Mouse (Mus musculus): Measurements from ENCODE around the gene Snrnp70. TPM values are rescaled to one million over a fixed set of nuclear protein-coding genes. Genes with fewer than 3 reads are reported as not detected.
A peak's percentile ranks its signal among the peaks of the same experiment; 100 is the strongest.

Snrnp70 gene
- polyA plus RNA-seq, 1 experiment from 2014 or later, result 166 TPM

DNA sequence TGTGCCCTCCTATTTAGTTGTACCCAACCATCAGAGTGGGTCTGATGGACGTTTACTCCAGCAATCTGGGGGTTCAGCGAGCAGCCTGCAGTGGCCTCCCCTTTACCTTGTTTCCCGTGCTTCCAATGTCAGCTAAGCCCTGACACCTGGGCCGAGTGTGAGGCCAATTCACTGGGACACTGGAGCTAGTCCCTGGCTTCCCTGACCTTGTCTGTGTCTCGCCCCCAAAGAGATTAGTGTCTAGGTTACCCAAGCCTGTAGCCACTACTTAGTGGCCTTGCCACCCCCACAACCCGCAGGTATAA is 25.0 kb upstream of the Snrnp70 start, which contains the start of gene Lhb:
Gene Lhb (plus strand): TSS at position 206 of the 305 bp plus-strand sequence.
- Histone ChIP-seq H3K9ac (replicated peaks) (no peak within 1 kb of the TSS), H3K27ac (replicated peaks) (no peak within 1 kb of the TSS), H3K9me3 (replicated peaks) (no peaks in the 10 kb centered on the region), H3K4me3 (replicated peaks) (no peak within 1 kb of the TSS), H3K27me3 (replicated peaks) (peaks cover 64% of the 10 kb centered on the region), H3K4me2 (no peak within 1 kb of the TSS), H3K4me1 (peaks cover 3% of the 10 kb centered on the region), H3K36me3 (peaks cover 50% of the 10 kb centered on the region)
- ATAC-seq (ENCODE audit: low FRiP score), result no peak
- WGBS, result 55% methylated on average over 6 of the region's 6 CpGs

DNA sequence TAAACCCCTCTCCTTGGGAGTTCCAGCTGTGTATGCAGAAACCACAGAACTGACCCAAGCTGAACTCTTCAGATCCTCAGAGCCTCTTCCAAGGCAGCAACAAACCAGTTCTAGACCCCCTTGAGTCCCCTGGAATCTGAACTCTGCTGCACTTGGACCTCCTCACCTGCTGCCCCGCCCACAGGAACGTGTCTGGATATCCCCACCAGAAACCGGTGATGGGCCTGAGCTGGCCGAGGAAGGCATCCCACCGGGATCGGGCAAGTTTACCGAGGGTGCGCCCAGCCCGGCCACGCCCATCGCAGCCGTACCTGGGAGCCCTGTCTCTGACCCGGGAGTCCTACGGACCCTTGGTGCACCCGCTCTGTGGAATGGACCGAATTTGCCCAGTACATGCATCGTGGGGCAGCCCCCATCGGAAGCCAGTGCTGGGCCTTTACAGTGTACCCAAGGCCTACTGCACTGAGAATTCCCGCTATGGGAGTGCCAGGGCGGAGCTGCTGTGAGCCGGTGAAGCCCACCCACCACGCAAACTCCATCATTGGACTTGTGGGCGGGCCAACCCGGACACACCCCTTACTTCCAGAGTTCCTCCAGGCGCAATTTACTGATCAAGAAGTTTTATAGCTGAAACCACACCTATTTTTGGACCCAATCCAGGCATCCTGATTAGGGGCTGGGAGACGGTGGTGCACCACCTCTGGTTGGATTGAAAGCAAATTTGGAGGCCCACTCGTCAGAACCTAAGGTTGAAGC is 24.5 kb upstream of the Snrnp70 start:
- H3K4me3 ChIP-seq (replicated peaks), result no peak overlapping the region
- no peak overlapping the region for H3K9ac ChIP-seq (replicated peaks)
- WGBS, result 11% methylated on average over 27 of the region's 27 CpGs
- no peak for ATAC-seq (ENCODE audit: low FRiP score)
- H3K4me2 ChIP-seq, result no peak overlapping the region
- peaks cover 69% of the 10 kb centered on the region for H3K27me3 ChIP-seq (replicated peaks)
- H3K9me3 ChIP-seq (replicated peaks), result no peaks in the 10 kb centered on the region
- peaks cover 45% of the 10 kb centered on the region for H3K36me3 ChIP-seq
- H3K27ac ChIP-seq (replicated peaks), result no peak overlapping the region
- peaks cover 6% of the 10 kb centered on the region for H3K4me1 ChIP-seq

DNA sequence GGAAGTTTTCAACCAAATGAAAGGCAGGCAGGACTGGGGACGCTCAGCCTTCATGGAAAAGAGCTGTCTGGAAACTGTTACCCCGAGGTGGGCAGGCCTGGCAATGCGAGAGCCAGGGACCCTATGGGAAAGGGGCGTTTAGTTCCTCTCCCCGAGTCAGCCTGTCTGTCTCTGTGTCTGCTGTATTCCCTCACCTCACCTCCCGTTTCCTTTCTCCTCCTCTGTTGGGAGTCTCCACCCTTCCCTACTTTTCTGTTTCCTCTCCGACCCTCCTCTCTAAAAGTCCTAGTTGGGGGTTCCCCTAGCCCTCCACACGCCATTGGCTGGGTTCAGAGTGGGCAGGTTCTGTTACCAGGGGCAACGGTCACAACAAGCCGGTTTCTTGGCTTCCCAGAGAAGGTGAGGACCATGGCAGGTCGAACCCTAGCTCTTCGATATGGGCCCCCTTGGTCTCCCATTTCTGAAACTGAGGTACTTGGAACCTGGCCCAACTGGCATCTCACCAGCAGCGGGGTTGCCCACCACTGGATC is 22.5 kb upstream of the Snrnp70 start:
- H3K27me3 ChIP-seq (replicated peaks), result peaks cover 89% of the 10 kb centered on the region
- H3K27ac ChIP-seq (replicated peaks), result no peak overlapping the region
- H3K4me3 ChIP-seq (replicated peaks), result no peak overlapping the region
- H3K36me3 ChIP-seq, result peaks cover 25% of the 10 kb centered on the region
- no peaks in the 10 kb centered on the region for H3K9me3 ChIP-seq (replicated peaks)
- H3K9ac ChIP-seq (replicated peaks), result no peak overlapping the region
- no peak overlapping the region for H3K4me2 ChIP-seq
- whole genome bisulfite sequencing, result 13% methylated on average over 13 of the region's 13 CpGs
- no peak for ATAC-seq (ENCODE audit: low FRiP score)
- peaks cover 20% of the 10 kb centered on the region for H3K4me1 ChIP-seq

GRCm38 (mm10) chr7:45415636-45416035 is 20.1 kb upstream of the Snrnp70 start:
- no peaks in the 10 kb centered on the region for H3K9me3 ChIP-seq (replicated peaks)
- ATAC-seq (ENCODE audit: low FRiP score), result no peak
- peaks cover 98% of the 10 kb centered on the region for H3K27me3 ChIP-seq (replicated peaks)
- peaks cover 20% of the 10 kb centered on the region for H3K4me1 ChIP-seq
- peak overlapping the region; percentile 34 for H3K4me2 ChIP-seq
- WGBS, result 13% methylated on average over 37 of the region's 37 CpGs
- H3K27ac ChIP-seq (replicated peaks), result no peak overlapping the region
- no peak overlapping the region for H3K9ac ChIP-seq (replicated peaks)
- H3K36me3 ChIP-seq, result peaks cover under 1% of the 10 kb centered on the region; the same call in 1 of the 2 replicates
- H3K4me3 ChIP-seq (replicated peaks), result 0 out of 2 replicates have a peak overlapping the region, but pooled peaks have one; percentile 5

GRCm38 (mm10) chr7:45414740-45415224 is 19.2 kb upstream of the Snrnp70 start:
- no peaks in the 10 kb centered on the region for H3K36me3 ChIP-seq
- H3K4me1 ChIP-seq, result peaks cover 20% of the 10 kb centered on the region
- WGBS, result 38% methylated on average over 12 of the region's 12 CpGs
- peaks cover 98% of the 10 kb centered on the region for H3K27me3 ChIP-seq (replicated peaks)
- H3K9me3 ChIP-seq (replicated peaks), result no peaks in the 10 kb centered on the region
- H3K4me2 ChIP-seq, result no peak overlapping the region
- no peak overlapping the region for H3K9ac ChIP-seq (replicated peaks)
- no peak overlapping the region for H3K27ac ChIP-seq (replicated peaks)
- ATAC-seq (ENCODE audit: low FRiP score), result no peak
- H3K4me3 ChIP-seq (replicated peaks), result no peak overlapping the region

- H3K27ac ChIP-seq (replicated peaks), result no peak overlapping the region
- H3K9me3 ChIP-seq (replicated peaks), result no peaks in the 10 kb centered on the region
- H3K9ac ChIP-seq (replicated peaks), result peak overlapping the region; percentile 50
- H3K4me3 ChIP-seq (replicated peaks), result peak overlapping the region; percentile 51
- H3K4me2 ChIP-seq, result peak overlapping the region; percentile 94
- H3K27me3 ChIP-seq (replicated peaks), result peaks cover 98% of the 10 kb centered on the region
- no peak for ATAC-seq (ENCODE audit: low FRiP score)
- peaks cover 20% of the 10 kb centered on the region for H3K4me1 ChIP-seq
- no peaks in the 10 kb centered on the region for H3K36me3 ChIP-seq
- under 1% methylated on average over 22 of the region's 27 CpGs for WGBS
Observed at GRCm38 (mm10) chr7:45413864-45414739, 18.6 kb upstream of the Snrnp70 start.

- Histone ChIP-seq H3K4me3 (replicated peaks) (peak within 1 kb of the TSS; percentile 51), H3K9me3 (replicated peaks) (no peaks in the 10 kb centered on the region), H3K4me2 (peak within 1 kb of the TSS; percentile 94), H3K27ac (replicated peaks) (no peak within 1 kb of the TSS), H3K36me3 (no peaks in the 10 kb centered on the region), H3K4me1 (peaks cover 20% of the 10 kb centered on the region), H3K9ac (replicated peaks) (peak within 1 kb of the TSS; percentile 50), H3K27me3 (replicated peaks) (peaks cover 98% of the 10 kb centered on the region)
- 3% methylated on average over 44 of the region's 45 CpGs for WGBS
- ATAC-seq (ENCODE audit: low FRiP score), result no peak
Observed at GRCm38 (mm10) chr7:45413113-45413863, 17.7 kb upstream of the Snrnp70 start, which contains the start of gene Ntf5. Gene Ntf5, plus strand, starts transcription at chr7:45413695.

DNA sequence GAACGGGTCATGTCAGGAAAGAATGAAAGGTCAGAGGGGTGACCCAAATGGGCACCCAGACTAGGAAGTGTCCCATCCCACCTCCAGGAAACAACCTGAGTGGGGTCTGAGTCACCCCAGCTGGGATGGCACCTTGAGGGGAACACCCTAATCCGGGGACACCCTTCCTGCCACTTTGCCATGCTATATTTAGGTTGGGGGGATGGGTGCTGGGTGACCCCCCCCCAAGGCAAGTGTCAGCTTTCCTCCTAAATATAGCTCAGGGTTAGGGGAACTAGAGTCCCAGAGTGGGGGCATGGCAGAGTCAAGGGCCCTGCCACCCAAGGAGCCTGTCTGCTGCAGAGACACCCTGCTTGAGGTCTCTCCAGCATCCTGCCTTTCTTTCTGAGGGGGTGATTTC is 16.9 kb upstream of the Snrnp70 start:
- Histone ChIP-seq H3K4me1 (peaks cover 20% of the 10 kb centered on the region), H3K9me3 (replicated peaks) (no peaks in the 10 kb centered on the region), H3K36me3 (no peaks in the 10 kb centered on the region), H3K4me2 (no peak overlapping the region), H3K4me3 (replicated peaks) (no peak overlapping the region), H3K27ac (replicated peaks) (no peak overlapping the region), H3K27me3 (replicated peaks) (peaks cover 98% of the 10 kb centered on the region), H3K9ac (replicated peaks) (no peak overlapping the region)
- no peak for ATAC-seq (ENCODE audit: low FRiP score)
- 92% methylated on average over 2 of the region's 2 CpGs for WGBS

GRCm38 (mm10) chr7:45409497-45410163 is 14.1 kb upstream of the Snrnp70 start:
- ATAC-seq (ENCODE audit: low FRiP score), result no peak
- Histone ChIP-seq H3K4me2 (no peak overlapping the region), H3K27me3 (replicated peaks) (peaks cover 97% of the 10 kb centered on the region), H3K9me3 (replicated peaks) (no peaks in the 10 kb centered on the region), H3K4me1 (peaks cover 32% of the 10 kb centered on the region), H3K27ac (replicated peaks) (no peak overlapping the region), H3K4me3 (replicated peaks) (no peak overlapping the region), H3K9ac (replicated peaks) (no peak overlapping the region), H3K36me3 (no peaks in the 10 kb centered on the region)
- 89% methylated on average over 8 of the region's 8 CpGs for WGBS

- Histone ChIP-seq H3K27ac (replicated peaks) (no peak overlapping the region), H3K36me3 (no peaks in the 10 kb centered on the region), H3K27me3 (replicated peaks) (peaks cover 90% of the 10 kb centered on the region), H3K4me3 (replicated peaks) (no peak overlapping the region), H3K9me3 (replicated peaks) (no peaks in the 10 kb centered on the region), H3K9ac (replicated peaks) (no peak overlapping the region), H3K4me1 (peaks cover 28% of the 10 kb centered on the region), H3K4me2 (no peak overlapping the region)
- WGBS, result 91% methylated on average over 17 of the region's 17 CpGs
- ATAC-seq (ENCODE audit: low FRiP score), result no peak
Observed at GRCm38 (mm10) chr7:45408949-45409348, 13.4 kb upstream of the Snrnp70 start.

DNA sequence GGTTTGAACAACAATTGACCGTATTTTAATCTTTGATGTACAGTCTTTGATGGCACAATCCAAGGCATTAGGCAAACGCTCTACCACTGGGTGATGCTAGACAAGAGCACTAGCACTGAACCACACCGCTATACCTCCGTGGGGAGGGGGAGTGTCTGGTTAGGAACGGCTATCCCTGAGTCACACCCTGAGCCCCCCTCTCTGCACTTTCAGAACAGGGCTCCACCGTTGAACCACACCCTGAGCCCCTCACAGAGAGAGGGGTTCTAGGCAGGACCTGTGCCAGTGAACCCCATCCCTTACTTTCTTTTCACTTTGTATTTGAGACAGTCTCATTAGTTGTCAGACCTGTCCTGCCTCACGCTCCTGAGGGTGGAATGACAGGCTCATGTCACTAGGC is 12.8 kb upstream of the Snrnp70 start:
- WGBS, result 73% methylated on average over 7 of the region's 7 CpGs
- ATAC-seq (ENCODE audit: low FRiP score), result no peak
- H3K27ac ChIP-seq (replicated peaks), result no peak overlapping the region
- H3K9ac ChIP-seq (replicated peaks), result no peak overlapping the region
- no peak overlapping the region for H3K4me3 ChIP-seq (replicated peaks)
- no peak overlapping the region for H3K4me2 ChIP-seq
- H3K4me1 ChIP-seq, result peaks cover 22% of the 10 kb centered on the region
- H3K36me3 ChIP-seq, result no peaks in the 10 kb centered on the region
- peaks cover 84% of the 10 kb centered on the region for H3K27me3 ChIP-seq (replicated peaks)
- H3K9me3 ChIP-seq (replicated peaks), result no peaks in the 10 kb centered on the region
